Comparison of ENCODE assay signal across 7 mouse cellular contexts in genomic region chr11:3761775-3762501, GRCm38 (mm10).
DNase-seq lines count a peak whose midpoint lies in the region; ATAC-seq and TF ChIP-seq lines count a peak whose summit lies in the region.

No protein-coding gene starts in this region.

- H3K9me3 ChIP-seq in megakaryocyte, embryonic 14.5 days: no peaks in the 10 kb centered on the region
- no peaks in the 10 kb centered on the region for H3K9me3 ChIP-seq in forebrain, postnatal 0 days (ENCODE audit: low read length)
- H3K9me3 ChIP-seq in limb, embryonic 12.5 days: no peaks in the 10 kb centered on the region

- no peak for ATAC-seq in megakaryocyte, adult 5-6 weeks (ENCODE audit: poor library complexity, severe bottlenecking)
- ATAC-seq in forebrain, postnatal 0 days: peak; percentile 89
- peak; percentile 42; the same call in 1 of the 2 replicates for ATAC-seq in limb, embryonic 12.5 days (ENCODE audit: insufficient number of reproducible peaks, insufficient read depth, low FRiP score, low TSS enrichment, low read depth)

- peaks cover 90% of the 10 kb centered on the region for H3K27me3 ChIP-seq in megakaryocyte, embryonic 14.5 days (replicated peaks)
- H3K27me3 ChIP-seq in forebrain, postnatal 0 days (ENCODE audit: insufficient read depth, low read length): no peaks in the 10 kb centered on the region; the same call in 1 of the 2 replicates
- H3K27me3 ChIP-seq in limb, embryonic 12.5 days: peaks cover 59% of the 10 kb centered on the region

- peak overlapping the region; percentile 95 for H3K4me2 ChIP-seq in forebrain, postnatal 0 days (ENCODE audit: low read depth)
- H3K4me2 ChIP-seq in limb, embryonic 12.5 days: peak overlapping the region; percentile 97

- peak; percentile 59 to 69 for DNase-seq in cerebellum, postnatal 25 days
- peak; percentile 65 for DNase-seq in forebrain, postnatal 0 days
- DNase-seq in retina, embryonic 14.5 days (ENCODE audit: low spot score): peak; percentile 44
- no peak for DNase-seq in gastrocnemius, adult 8-10 months (ENCODE audit: low spot score in 2 of 2)

- H3K27ac ChIP-seq in forebrain, postnatal 0 days (ENCODE audit: low read depth, low read length): peak overlapping the region; percentile 35; the same call in 1 of the 2 replicates
- no peak overlapping the region for H3K27ac ChIP-seq in limb, embryonic 12.5 days

- no peaks in the 10 kb centered on the region for H3K36me3 ChIP-seq in megakaryocyte, embryonic 14.5 days (replicated peaks; ENCODE audit: low read length)
- no peaks in the 10 kb centered on the region for H3K36me3 ChIP-seq in forebrain, postnatal 0 days (ENCODE audit: insufficient read depth)
- H3K36me3 ChIP-seq in limb, embryonic 12.5 days: no peaks in the 10 kb centered on the region

- TF ChIP-seq CTCF in forebrain, postnatal 0 days (IDR thresholded peaks at IDR 0.05; ENCODE audit: low read depth): 0 out of 2 replicates have a peak, but pooled peaks have one; percentile 4

- H3K4me3 ChIP-seq in megakaryocyte, embryonic 14.5 days (replicated peaks): peak overlapping the region; percentile 80
- peak overlapping the region; percentile 70 for H3K4me3 ChIP-seq in forebrain, postnatal 0 days (ENCODE audit: low read depth, low read length)
- peak overlapping the region; percentile 69 for H3K4me3 ChIP-seq in limb, embryonic 12.5 days (replicated peaks)

- peaks cover 9% of the 10 kb centered on the region; the same call in 1 of the 2 replicates for H3K4me1 ChIP-seq in megakaryocyte, embryonic 14.5 days
- no peaks in the 10 kb centered on the region for H3K4me1 ChIP-seq in forebrain, postnatal 0 days (ENCODE audit: insufficient read depth)
- peaks cover 10% of the 10 kb centered on the region; the same call in 1 of the 2 replicates for H3K4me1 ChIP-seq in limb, embryonic 12.5 days (replicated peaks)

- under 1% methylated on average over 87 of the region's 90 CpGs for WGBS in forebrain, postnatal 0 days
- under 1% methylated on average over 83 of the region's 90 CpGs for whole genome bisulfite sequencing in limb, embryonic 12.5 days

- peak overlapping the region; percentile 74 for H3K9ac ChIP-seq in forebrain, postnatal 0 days
- peak overlapping the region; percentile 75 for H3K9ac ChIP-seq in limb, embryonic 12.5 days (replicated peaks)

Comparison
In these comparisons a context has a peak if more than half of its experiments do, and no peak if none do; other contexts are left out.
1. DNase-seq: peak in cerebellum, postnatal 25 days (2 of 2), forebrain, postnatal 0 days (single experiment) and retina, embryonic 14.5 days (single experiment); none in gastrocnemius, adult 8-10 months (0 of 2).
2. Peak in every context shown above with its lines, with median percentiles within 50 percentile points of each other: H3K4me3 ChIP-seq.